Mouse (Mus musculus): ENCODE data around the gene Hikeshi. TPM values are rescaled to one million over a fixed set of nuclear protein-coding genes. Genes with fewer than 3 reads are reported as not detected.

Hikeshi gene
- 153 and 157 TPM in 2 replicates for polyA plus RNA-seq (2014; fragmentation: Nextera tagmentation; extraction: Ambion mirVana)

DNA sequence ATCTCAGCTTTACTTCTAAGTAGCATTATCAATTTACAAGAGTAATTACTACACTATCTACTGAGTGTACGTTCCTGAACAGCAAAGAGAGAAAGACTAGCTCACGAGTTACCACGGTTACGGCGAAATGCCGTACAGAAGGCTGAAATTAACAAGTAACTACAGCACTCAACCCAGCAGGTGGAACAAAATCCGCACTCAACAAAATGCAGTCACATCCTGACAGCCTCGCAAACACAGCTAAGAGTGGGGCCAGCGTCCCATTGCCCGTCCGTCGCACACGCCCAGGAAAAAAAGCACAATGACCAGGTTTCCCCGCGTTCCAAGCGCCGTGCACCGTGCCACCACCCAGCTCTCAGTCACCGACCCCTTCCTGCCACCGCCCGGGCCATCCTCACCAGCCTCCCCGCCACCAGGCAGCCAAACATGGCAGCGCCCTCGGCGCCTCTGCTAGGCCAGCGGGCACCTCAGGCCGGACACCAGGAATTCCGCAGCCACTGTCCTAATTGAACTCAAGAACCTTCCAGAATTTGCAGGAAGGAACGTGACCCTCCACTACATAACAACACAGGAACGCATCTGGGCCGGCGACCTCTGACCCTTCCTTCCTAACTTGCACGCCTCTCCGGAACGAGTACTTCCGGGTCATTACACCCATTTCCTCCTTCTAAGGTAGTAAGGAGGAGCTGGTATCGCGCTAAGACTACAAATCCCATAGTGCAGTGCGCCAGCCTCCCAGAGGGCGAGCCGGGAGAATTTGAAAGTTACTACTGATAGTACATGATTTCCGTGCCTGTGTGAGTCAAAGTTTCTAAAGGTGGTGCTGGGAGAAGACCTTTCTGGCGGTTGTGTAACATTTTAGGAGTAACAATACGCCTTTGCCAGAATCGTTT is at the start of gene Hikeshi:
Hikeshi (minus strand) TSS at position 634 of the 893 bp plus-strand sequence.
- Histone ChIP-seq H3K36me3 (ENCODE audit: control insufficient read depth, insufficient read depth, low read length) (no peaks in the 10 kb centered on the region), H3K9ac (ENCODE audit: low read depth, low read length) (peak within 1 kb of the TSS; percentile 70), H3K27me3 (ENCODE audit: control insufficient read depth, insufficient read depth, low read length) (no peaks in the 10 kb centered on the region), H3K27ac (ENCODE audit: low read depth, low read length) (peak within 1 kb of the TSS; percentile 59), H3K4me2 (replicated peaks; ENCODE audit: low read depth, low read length) (peak within 1 kb of the TSS; percentile 60), H3K9me3 (ENCODE audit: control insufficient read depth, low read length) (no peaks in the 10 kb centered on the region), H3K4me3 (ENCODE audit: low read depth, low read length) (peak within 1 kb of the TSS; percentile 71), H3K4me1 (replicated peaks; ENCODE audit: control insufficient read depth, insufficient read depth, low read length) (no peaks in the 10 kb centered on the region)
- under 1% methylated on average over 45 of the region's 45 CpGs for WGBS
- DNase-seq (ENCODE audit: low spot score) (peak; percentile 97), ATAC-seq (ENCODE audit: low FRiP score) (peak; percentile 100)

GRCm38 (mm10) chr7:89984421-89984820 is 43.4 kb upstream of the Hikeshi start:
- H3K27me3 ChIP-seq (ENCODE audit: control insufficient read depth, insufficient read depth, low read length): no peaks in the 10 kb centered on the region
- no peak overlapping the region for H3K9ac ChIP-seq (ENCODE audit: low read depth, low read length)
- no peak for ATAC-seq (ENCODE audit: low FRiP score)
- no peak overlapping the region for H3K4me3 ChIP-seq (ENCODE audit: low read depth, low read length)
- no peak overlapping the region for H3K27ac ChIP-seq (ENCODE audit: low read depth, low read length)
- DNase-seq (ENCODE audit: low spot score): no peak
- no peaks in the 10 kb centered on the region for H3K9me3 ChIP-seq (ENCODE audit: control insufficient read depth, low read length)
- no peaks in the 10 kb centered on the region for H3K4me1 ChIP-seq (replicated peaks; ENCODE audit: control insufficient read depth, insufficient read depth, low read length)
- H3K4me2 ChIP-seq (replicated peaks; ENCODE audit: low read depth, low read length): no peak overlapping the region
- no peaks in the 10 kb centered on the region for H3K36me3 ChIP-seq (ENCODE audit: control insufficient read depth, insufficient read depth, low read length)

GRCm38 (mm10) chr7:89983441-89983840 is 42.4 kb upstream of the Hikeshi start:
- Histone ChIP-seq H3K36me3 (ENCODE audit: control insufficient read depth, insufficient read depth, low read length) (no peaks in the 10 kb centered on the region), H3K4me2 (replicated peaks; ENCODE audit: low read depth, low read length) (no peak overlapping the region), H3K9ac (ENCODE audit: low read depth, low read length) (no peak overlapping the region), H3K4me1 (replicated peaks; ENCODE audit: control insufficient read depth, insufficient read depth, low read length) (no peaks in the 10 kb centered on the region), H3K27me3 (ENCODE audit: control insufficient read depth, insufficient read depth, low read length) (no peaks in the 10 kb centered on the region), H3K4me3 (ENCODE audit: low read depth, low read length) (no peak overlapping the region), H3K27ac (ENCODE audit: low read depth, low read length) (no peak overlapping the region), H3K9me3 (ENCODE audit: control insufficient read depth, low read length) (no peaks in the 10 kb centered on the region)
- ATAC-seq (ENCODE audit: low FRiP score) (no peak), DNase-seq (ENCODE audit: low spot score) (no peak)
- 91% methylated on average over 2 of the region's 2 CpGs for whole genome bisulfite sequencing

GRCm38 (mm10) chr7:89981557-89981956 is 40.6 kb upstream of the Hikeshi start:
- H3K4me1 ChIP-seq (replicated peaks; ENCODE audit: control insufficient read depth, insufficient read depth, low read length): no peaks in the 10 kb centered on the region
- peak overlapping the region; percentile 91 for H3K9ac ChIP-seq (ENCODE audit: low read depth, low read length)

DNA sequence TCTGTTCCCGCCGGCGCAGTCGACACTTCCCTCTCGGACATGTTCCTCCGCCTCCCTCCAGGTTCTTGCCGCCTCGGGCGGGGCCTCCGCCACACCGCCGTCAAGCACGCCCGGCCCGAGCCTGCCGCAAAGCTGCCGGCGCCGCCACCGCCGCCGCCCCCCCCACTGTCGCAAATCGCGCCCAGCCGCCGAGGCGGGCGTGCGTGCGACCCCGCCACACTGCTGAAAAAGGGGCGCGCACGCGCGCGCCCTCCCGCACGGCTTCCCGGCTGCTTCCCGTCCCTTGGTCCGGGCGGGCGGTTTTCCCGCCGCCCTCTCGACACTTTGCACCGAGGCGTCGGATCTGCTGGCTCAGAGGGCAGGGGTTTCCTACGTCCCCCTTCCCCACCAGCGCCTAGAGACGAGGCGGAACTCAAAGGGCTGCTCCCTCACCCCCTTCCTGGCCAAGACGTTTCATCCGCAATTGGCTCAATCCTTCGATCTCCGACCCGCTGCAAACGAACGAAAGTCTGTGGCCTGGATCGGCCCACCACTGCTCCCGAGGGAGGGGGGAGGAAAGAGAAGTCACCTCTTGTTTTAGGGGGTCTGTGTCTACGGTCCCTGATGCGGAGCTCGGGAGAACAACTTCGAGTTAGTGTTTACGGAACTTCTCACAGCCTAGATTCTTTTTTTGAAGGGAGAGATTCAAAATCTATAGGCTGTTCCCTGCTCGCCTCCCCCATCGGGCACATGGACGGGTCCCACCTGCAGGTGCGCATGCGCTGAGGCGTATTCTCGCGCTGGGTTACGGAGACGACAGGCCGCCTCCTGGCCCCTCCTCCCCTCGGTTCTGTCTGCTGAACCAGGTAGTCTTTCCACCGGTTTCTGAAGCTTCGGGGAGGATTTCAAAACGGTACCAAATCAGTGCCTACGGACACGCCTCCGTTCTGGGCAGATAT is 39.8 kb upstream of the Hikeshi start, which contains the start of gene Eed:
Eed (minus strand) TSS at position 499 of the 938 bp plus-strand sequence.
- Histone ChIP-seq H3K4me3 (ENCODE audit: low read depth, low read length) (peak within 1 kb of the TSS; percentile 77), H3K27me3 (ENCODE audit: control insufficient read depth, insufficient read depth, low read length) (no peaks in the 10 kb centered on the region), H3K36me3 (ENCODE audit: control insufficient read depth, insufficient read depth, low read length) (peaks cover 4% of the 10 kb centered on the region), H3K4me1 (replicated peaks; ENCODE audit: control insufficient read depth, insufficient read depth, low read length) (no peaks in the 10 kb centered on the region), H3K27ac (ENCODE audit: low read depth, low read length) (peak within 1 kb of the TSS; percentile 99), H3K4me2 (replicated peaks; ENCODE audit: low read depth, low read length) (peak within 1 kb of the TSS; percentile 60), H3K9ac (ENCODE audit: low read depth, low read length) (peak within 1 kb of the TSS; percentile 91), H3K9me3 (ENCODE audit: control insufficient read depth, low read length) (no peaks in the 10 kb centered on the region)
- DNase-seq (ENCODE audit: low spot score) (peak; percentile 95), ATAC-seq (ENCODE audit: low FRiP score) (peak; percentile 92)
- under 1% methylated on average over 84 of the region's 87 CpGs for WGBS

More at GRCm38 (mm10) chr7:89981557-89981956, 40.6 kb upstream of the Hikeshi start:
- Histone ChIP-seq H3K9me3 (ENCODE audit: control insufficient read depth, low read length) (no peaks in the 10 kb centered on the region), H3K4me3 (ENCODE audit: low read depth, low read length) (peak overlapping the region; percentile 77), H3K27ac (ENCODE audit: low read depth, low read length) (peak overlapping the region; percentile 99; the same call in 1 of the 2 replicates), H3K4me2 (replicated peaks; ENCODE audit: low read depth, low read length) (peak overlapping the region; percentile 60), H3K36me3 (ENCODE audit: control insufficient read depth, insufficient read depth, low read length) (no peaks in the 10 kb centered on the region), H3K27me3 (ENCODE audit: control insufficient read depth, insufficient read depth, low read length) (no peaks in the 10 kb centered on the region)
- peak; percentile 20 for ATAC-seq (ENCODE audit: low FRiP score)
- no peak for DNase-seq (ENCODE audit: low spot score)
- WGBS: 24% methylated on average over 10 of the region's 10 CpGs

DNA sequence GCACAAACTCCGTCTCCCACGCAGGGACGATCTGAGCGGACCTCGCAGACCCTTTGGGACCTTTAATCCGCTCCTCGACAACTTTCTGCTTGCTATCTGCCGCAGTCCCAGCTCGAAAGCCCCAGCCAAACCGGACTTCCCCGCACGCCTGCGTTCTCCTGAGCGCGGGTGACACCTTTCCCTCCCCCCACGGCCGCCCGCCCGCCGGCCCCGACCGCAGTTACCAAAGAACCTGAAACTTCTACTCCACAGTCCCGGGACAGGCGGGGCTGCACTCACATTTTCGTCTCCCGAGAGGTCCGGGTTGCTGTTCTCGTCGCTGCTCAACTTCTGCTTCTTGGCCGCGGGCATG is 39.1 kb upstream of the Hikeshi start:
- H3K4me1 ChIP-seq (replicated peaks; ENCODE audit: control insufficient read depth, insufficient read depth, low read length): no peaks in the 10 kb centered on the region
- H3K4me2 ChIP-seq (replicated peaks; ENCODE audit: low read depth, low read length): peak overlapping the region; percentile 60
- H3K27ac ChIP-seq (ENCODE audit: low read depth, low read length): peak overlapping the region; percentile 99
- ATAC-seq (ENCODE audit: low FRiP score): no peak
- peaks cover 6% of the 10 kb centered on the region for H3K36me3 ChIP-seq (ENCODE audit: control insufficient read depth, insufficient read depth, low read length)
- no peaks in the 10 kb centered on the region for H3K9me3 ChIP-seq (ENCODE audit: control insufficient read depth, low read length)
- DNase-seq (ENCODE audit: low spot score): no peak
- H3K9ac ChIP-seq (ENCODE audit: low read depth, low read length): peak overlapping the region; percentile 91
- no peaks in the 10 kb centered on the region for H3K27me3 ChIP-seq (ENCODE audit: control insufficient read depth, insufficient read depth, low read length)
- under 1% methylated on average over 31 of the region's 31 CpGs for WGBS
- H3K4me3 ChIP-seq (ENCODE audit: low read depth, low read length): peak overlapping the region; percentile 77

GRCm38 (mm10) chr7:89979432-89980130 is 38.6 kb upstream of the Hikeshi start:
- DNase-seq (ENCODE audit: low spot score) (no peak), ATAC-seq (ENCODE audit: low FRiP score) (0 out of 2 replicates have a peak, but pooled peaks have one; percentile 5)
- Histone ChIP-seq H3K4me1 (replicated peaks; ENCODE audit: control insufficient read depth, insufficient read depth, low read length) (no peaks in the 10 kb centered on the region), H3K27me3 (ENCODE audit: control insufficient read depth, insufficient read depth, low read length) (no peaks in the 10 kb centered on the region), H3K27ac (ENCODE audit: low read depth, low read length) (peak overlapping the region; percentile 99), H3K9me3 (ENCODE audit: control insufficient read depth, low read length) (no peaks in the 10 kb centered on the region), H3K4me3 (ENCODE audit: low read depth, low read length) (peak overlapping the region; percentile 77), H3K36me3 (ENCODE audit: control insufficient read depth, insufficient read depth, low read length) (peaks cover 6% of the 10 kb centered on the region), H3K9ac (ENCODE audit: low read depth, low read length) (peak overlapping the region; percentile 91), H3K4me2 (replicated peaks; ENCODE audit: low read depth, low read length) (peak overlapping the region; percentile 60)
- WGBS: 4% methylated on average over 23 of the region's 23 CpGs

- Histone ChIP-seq H3K4me3 (ENCODE audit: low read depth, low read length) (no peak overlapping the region), H3K4me1 (replicated peaks; ENCODE audit: control insufficient read depth, insufficient read depth, low read length) (no peaks in the 10 kb centered on the region), H3K36me3 (ENCODE audit: control insufficient read depth, insufficient read depth, low read length) (peaks cover 9% of the 10 kb centered on the region), H3K4me2 (replicated peaks; ENCODE audit: low read depth, low read length) (no peak overlapping the region), H3K9me3 (ENCODE audit: control insufficient read depth, low read length) (no peaks in the 10 kb centered on the region), H3K27ac (ENCODE audit: low read depth, low read length) (no peak overlapping the region), H3K27me3 (ENCODE audit: control insufficient read depth, insufficient read depth, low read length) (no peaks in the 10 kb centered on the region), H3K9ac (ENCODE audit: low read depth, low read length) (no peak overlapping the region)
- DNase-seq (ENCODE audit: low spot score) (no peak), ATAC-seq (ENCODE audit: low FRiP score) (no peak)
- 93% methylated on average over 7 of the region's 7 CpGs for WGBS
Observed at GRCm38 (mm10) chr7:89976796-89977195, 35.8 kb upstream of the Hikeshi start.

All from hindbrain, embryonic 11.5 days (tissue).